Mouse (Mus musculus) kidney, postnatal 0 days (tissue): Measurements from ENCODE around the gene Nefh. TPM values are rescaled to one million over a fixed set of nuclear protein-coding genes. Genes with fewer than 3 reads are reported as not detected.
A peak's percentile ranks its signal among the peaks of the same experiment; 100 is the strongest.

Experiments used
- ATAC-seq: fragments of 200-750 bp; cut with Nextera tagmentation; replicated peaks from 2 replicates; pipeline ENCODE4 v1.8.0; 2017; ENCODE audit warnings: low read depth, moderate number of reproducible peaks, moderate TSS enrichment, moderate library complexity; ENCODE audit not compliant: low FRiP score
- DNase-seq: peaks from one replicate; pipeline ENCODE4 v3.0.0-alpha.2; 2016; ENCODE audit warnings: low spot score
- H3K27ac ChIP-seq: fragments of 300-500 bp; sonication (generic); 2 replicates; pipeline ENCODE4 v1.5.1; 2014; ENCODE audit warnings: mild to moderate bottlenecking
- H3K27me3 ChIP-seq: fragments of 300-500 bp; sonication (generic); 2 replicates; pipeline ENCODE4 v1.6.1; 2014; ENCODE audit warnings: low read length, mixed read lengths; ENCODE audit not compliant: insufficient read depth
- H3K36me3 ChIP-seq: fragments of 300-500 bp; sonication (generic); 2 replicates; pipeline ENCODE4 v1.6.1; 2014; ENCODE audit warnings: low read length, mixed read lengths; ENCODE audit not compliant: insufficient read depth
- H3K4me1 ChIP-seq: fragments of 300-500 bp; sonication (generic); replicated peaks from 2 replicates; pipeline ENCODE4 v1.6.1; 2014; ENCODE audit warnings: antibody characterized with exemption, low read length, mixed read lengths; ENCODE audit not compliant: insufficient read depth
- H3K4me2 ChIP-seq: fragments of 300-500 bp; sonication (generic); 2 replicates; pipeline ENCODE4 v1.6.1; 2014; ENCODE audit warnings: mild to moderate bottlenecking, low read length, moderate library complexity, mixed read lengths
- H3K4me3 ChIP-seq: fragments of 300-500 bp; sonication (generic); replicated peaks from 2 replicates; pipeline ENCODE4 v1.5.1; 2014; ENCODE audit warnings: low read depth, low read length
- H3K9ac ChIP-seq: fragments of 300-500 bp; sonication (generic); 2 replicates; pipeline ENCODE4 v1.6.1; 2014; ENCODE audit warnings: low read depth, low read length
- H3K9me3 ChIP-seq: fragments of 300-500 bp; sonication (generic); replicated peaks from 2 replicates; pipeline ENCODE4 v1.6.1; 2016; ENCODE audit warnings: low read length, inconsistent platforms, mixed read lengths
- CTCF ChIP-seq: IDR thresholded peaks from 2 replicates; pipeline ENCODE4 v1.5.1; 2016; ENCODE audit warnings: antibody characterized with exemption, low read depth, mild to moderate bottlenecking, moderate library complexity
- WGBS: fragments of 180-500 bp; shearing (Covaris S2); extraction: QIAGEN DNeasy Blood & Tissue Kit; methylation state at CpG from one replicate; pipeline ENCODE4 v1.1.7; 2014; 5-methylcytosine and 5-hydroxymethylcytosine counted together
- polyA plus RNA-seq: library from polyadenylated mRNA; unstranded; fragments of >200 nt; fragmentation: Nextera tagmentation; extraction: Ambion mirVana; gene quantifications from 2 replicates; pipeline ENCODE4 v1.2.1, GENCODE M21; 2015

The Nefh gene
- polyA plus RNA-seq, 1 experiment from 2014 or later, result 0.11 TPM

GRCm38 (mm10) chr11:4946947-4947812 is 684 bp downstream of the Nefh start:
- Histone ChIP-seq H3K27ac (no peak overlapping the region), H3K9ac (no peak overlapping the region), H3K4me3 (peak overlapping the region; percentile 46), H3K36me3 (no peaks in the 10 kb centered on the region), H3K9me3 (no peaks in the 10 kb centered on the region), H3K4me2 (peak overlapping the region; percentile 87), H3K4me1 (peaks cover 13% of the 10 kb centered on the region; the same call in 1 of the 2 replicates), H3K27me3 (peaks cover 51% of the 10 kb centered on the region)
- ATAC-seq, result peak; percentile 76
- WGBS, result under 1% methylated on average over 120 of the region's 120 CpGs
- peak; percentile 34 for DNase-seq
- TF ChIP-seq CTCF, result peak; percentile 30; the same call in 1 of the 2 replicates

- H3K4me3 ChIP-seq, result peak overlapping the region; percentile 46
- TF ChIP-seq CTCF, result no peak
- WGBS, result 38% methylated on average over 13 of the region's 13 CpGs
- no peak overlapping the region for H3K9ac ChIP-seq
- ATAC-seq (no peak), DNase-seq (no peak)
- H3K9me3 ChIP-seq, result no peaks in the 10 kb centered on the region
- no peaks in the 10 kb centered on the region for H3K36me3 ChIP-seq
- H3K4me2 ChIP-seq, result peak overlapping the region; percentile 87; the same call in 1 of the 2 replicates
- H3K4me1 ChIP-seq, result peaks cover 13% of the 10 kb centered on the region; the same call in 1 of the 2 replicates
- no peak overlapping the region for H3K27ac ChIP-seq
- peaks cover 51% of the 10 kb centered on the region for H3K27me3 ChIP-seq
These were observed 1.3 kb downstream of the Nefh start for GRCm38 (mm10) chr11:4946530-4946929.

- no peak for ATAC-seq
- no peaks in the 10 kb centered on the region for H3K36me3 ChIP-seq
- 60% methylated on average over 5 of the region's 5 CpGs for WGBS
- DNase-seq, result no peak
- H3K9ac ChIP-seq, result no peak overlapping the region
- no peak overlapping the region for H3K27ac ChIP-seq
- H3K4me3 ChIP-seq, result no peak overlapping the region
- H3K4me1 ChIP-seq, result peaks cover 1% of the 10 kb centered on the region; the same call in 1 of the 2 replicates
- H3K27me3 ChIP-seq, result no peaks in the 10 kb centered on the region
- TF ChIP-seq CTCF, result no peak
- no peaks in the 10 kb centered on the region for H3K9me3 ChIP-seq
- H3K4me2 ChIP-seq, result no peak overlapping the region
These were observed 11.6 kb downstream of the Nefh start for GRCm38 (mm10) chr11:4936243-4936642.

- Histone ChIP-seq H3K4me3 (no peak overlapping the region), H3K27ac (no peak overlapping the region), H3K4me1 (peaks cover 6% of the 10 kb centered on the region; the same call in 1 of the 2 replicates), H3K36me3 (peaks cover 13% of the 10 kb centered on the region; the same call in 1 of the 2 replicates), H3K9me3 (no peaks in the 10 kb centered on the region), H3K27me3 (no peaks in the 10 kb centered on the region), H3K4me2 (no peak overlapping the region), H3K9ac (no peak overlapping the region)
- DNase-seq (peak; percentile 64), ATAC-seq (no peak)
- no peak for TF ChIP-seq CTCF
- 44% methylated on average over 1 of the region's 1 CpGs for WGBS
These were observed 16.8 kb downstream of the Nefh start for GRCm38 (mm10) chr11:4931009-4931601.

- no peak overlapping the region for H3K4me2 ChIP-seq
- WGBS, result 75% methylated on average over 3 of the region's 3 CpGs
- H3K9ac ChIP-seq, result no peak overlapping the region
- ATAC-seq (no peak), DNase-seq (no peak)
- no peak overlapping the region for H3K4me3 ChIP-seq
- no peaks in the 10 kb centered on the region for H3K27me3 ChIP-seq
- peaks cover 33% of the 10 kb centered on the region for H3K36me3 ChIP-seq
- TF ChIP-seq CTCF, result no peak
- peak overlapping the region; percentile 54 for H3K27ac ChIP-seq
- H3K9me3 ChIP-seq, result no peaks in the 10 kb centered on the region
- peaks cover 6% of the 10 kb centered on the region; the same call in 1 of the 2 replicates for H3K4me1 ChIP-seq
These were observed 20.6 kb downstream of the Nefh start for GRCm38 (mm10) chr11:4927224-4927623.

GRCm38 (mm10) chr11:4921751-4922150 is 26.1 kb downstream of the Nefh start:
- WGBS, result 89% methylated on average over 7 of the region's 7 CpGs
- H3K4me1 ChIP-seq, result no peaks in the 10 kb centered on the region
- H3K36me3 ChIP-seq, result peaks cover 51% of the 10 kb centered on the region
- no peak overlapping the region for H3K9ac ChIP-seq
- H3K27ac ChIP-seq, result no peak overlapping the region
- TF ChIP-seq CTCF, result no peak
- no peaks in the 10 kb centered on the region for H3K9me3 ChIP-seq
- H3K27me3 ChIP-seq, result no peaks in the 10 kb centered on the region
- DNase-seq (no peak), ATAC-seq (no peak)
- no peak overlapping the region for H3K4me3 ChIP-seq
- no peak overlapping the region for H3K4me2 ChIP-seq
